Mouse (Mus musculus) fibroblast of lung, adult 2 months (primary cell): ENCODE measurements around the gene Gm21698.
"Not testable (repeated sequence)": the region's sequence is repeated elsewhere in the genome, so short reads cannot be mapped to it uniquely, and the experiment has no call there.

Experiments
- DNase-seq: peaks from one replicate; pipeline ENCODE4 v3.0.0-alpha.2; 2011; ENCODE audit warnings: low read depth

Gm21698 gene

GRCm38 (mm10) chr5:25988550-25988949 is at the start of gene Gm21698:
Gene Gm21698 (minus strand): TSS chr5:25988650.
- DNase-seq, result not testable (repeated sequence)

DNA sequence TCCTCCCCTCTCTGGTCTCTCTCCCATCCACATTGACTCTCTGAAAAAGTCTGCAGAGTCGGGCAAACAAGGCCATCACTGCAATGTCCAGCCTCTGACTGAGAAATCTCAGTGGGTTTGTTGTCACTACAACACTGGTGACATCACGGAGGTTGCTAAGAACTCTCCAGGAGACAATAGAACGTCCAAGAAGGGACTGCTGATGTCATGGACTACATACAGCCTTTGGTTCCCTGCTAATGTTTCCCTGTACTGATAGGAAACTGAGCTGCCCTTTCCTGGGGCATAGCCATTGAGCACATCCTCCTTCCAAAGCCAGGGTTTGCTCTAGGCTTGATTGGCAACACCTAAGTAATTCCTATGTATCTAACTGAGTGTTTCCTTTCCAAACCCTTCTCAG is 34.4 kb upstream of the Gm21698 start, which contains the start of gene Gm5862:
Gene Gm5862 (minus strand): TSS at position 101 of the 400 bp plus-strand sequence.
- not testable (repeated sequence) for DNase-seq

DNA sequence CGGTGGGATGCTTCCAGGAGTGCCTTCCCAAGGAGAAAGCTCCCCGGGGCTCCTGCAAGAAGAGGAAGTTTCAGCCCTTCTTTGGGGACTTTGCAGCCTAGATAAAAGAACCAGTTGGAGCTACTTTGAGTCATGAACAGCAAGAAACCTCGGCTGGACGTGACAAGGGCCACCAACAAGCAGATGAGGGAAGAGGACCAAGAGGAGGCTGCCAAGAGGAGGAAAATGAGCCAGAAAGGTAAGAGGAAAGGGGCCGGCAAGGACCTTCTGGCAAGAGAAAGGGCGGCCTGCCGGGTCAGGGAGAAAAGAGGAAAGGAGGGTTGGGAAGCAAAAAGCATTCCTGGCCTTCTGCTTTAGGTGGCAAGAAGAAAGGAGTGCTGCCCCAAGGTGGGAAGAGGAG is 19.2 kb upstream of the Gm21698 start:
- not testable (repeated sequence) for DNase-seq

- not testable (repeated sequence) for DNase-seq
Measured at GRCm38 (mm10) chr5:26006937-26007695, 18.7 kb upstream of the Gm21698 start.

DNA sequence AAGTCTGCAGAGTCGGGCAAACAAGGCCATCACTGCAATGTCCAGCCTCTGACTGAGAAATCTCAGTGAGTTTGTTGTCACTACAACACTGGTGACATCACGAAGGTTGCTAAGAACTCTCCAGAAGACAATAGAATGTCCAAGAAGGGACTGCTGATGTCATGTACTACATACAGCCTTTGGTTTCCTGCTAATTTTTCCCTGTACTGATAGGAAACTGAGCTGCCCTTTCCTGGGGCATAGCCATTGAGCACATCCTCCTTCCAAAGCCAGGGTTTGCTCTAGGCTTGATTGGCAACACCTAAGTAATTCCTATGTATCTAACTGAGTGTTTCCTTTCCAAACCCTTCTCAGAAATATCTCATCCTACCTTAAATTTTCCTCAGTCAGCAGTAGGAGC is 16.2 kb upstream of the Gm21698 start, which contains the start of gene Gm1979:
Gene Gm1979 (minus strand): TSS at position 101 of the 400 bp plus-strand sequence.
- not testable (repeated sequence) for DNase-seq

- DNase-seq, result not testable (repeated sequence)
Measured at GRCm38 (mm10) chr5:25972563-25972962, 15.9 kb downstream of the Gm21698 start, which contains the start of gene Gm21680. Gene Gm21680 (minus strand): TSS chr5:25972663.

DNA sequence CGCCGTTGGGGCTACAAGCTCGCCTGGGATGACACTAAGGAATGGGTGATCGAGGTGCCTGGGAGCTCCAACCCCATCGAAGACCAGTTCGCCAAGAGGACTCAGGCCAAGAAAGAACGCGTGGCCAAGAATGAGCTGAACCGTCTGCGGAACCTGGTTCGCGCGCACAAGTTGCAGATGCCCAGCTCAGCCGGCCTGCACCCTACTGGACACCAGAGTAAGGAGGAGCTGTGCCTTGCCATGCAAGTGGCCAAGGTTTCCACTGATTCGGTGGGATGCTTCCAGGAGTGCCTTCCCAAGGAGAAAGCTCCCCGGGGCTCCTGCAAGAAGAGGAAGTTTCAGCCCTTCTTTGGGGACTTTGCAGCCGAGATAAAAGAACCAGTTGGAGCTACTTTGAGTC is 31.4 kb downstream of the Gm21698 start:
- not testable (repeated sequence) for DNase-seq

- DNase-seq, result not testable (repeated sequence)
Measured at GRCm38 (mm10) chr5:25956611-25957010, 31.8 kb downstream of the Gm21698 start.

- DNase-seq, result not testable (repeated sequence)
Measured at GRCm38 (mm10) chr5:25954317-25954716, 34.1 kb downstream of the Gm21698 start, which contains the start of gene Gm21671. Gene Gm21671 (minus strand): TSS chr5:25954417.

- DNase-seq, result not testable (repeated sequence)
Measured at GRCm38 (mm10) chr5:25945391-25945790, 43.1 kb downstream of the Gm21698 start.

DNA sequence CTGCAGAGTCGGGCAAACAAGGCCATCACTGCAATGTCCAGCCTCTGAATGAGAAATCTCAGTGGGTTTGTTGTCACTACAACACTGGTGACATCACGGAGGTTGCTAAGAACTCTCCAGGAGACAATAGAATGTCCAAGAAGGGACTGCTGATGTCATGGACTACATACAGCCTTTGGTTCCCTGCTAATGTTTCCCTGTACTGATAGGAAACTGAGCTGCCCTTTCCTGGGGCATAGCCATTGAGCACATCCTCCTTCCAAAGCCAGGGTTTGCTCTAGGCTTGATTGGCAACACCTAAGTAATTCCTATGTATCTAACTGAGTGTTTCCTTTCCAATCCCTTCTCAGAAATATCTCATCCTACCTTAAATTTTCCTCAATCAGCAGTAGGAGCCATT is 46.2 kb downstream of the Gm21698 start, which contains the start of gene Gm21663:
Gene Gm21663 (minus strand): TSS at position 101 of the 400 bp plus-strand sequence.
- DNase-seq, result not testable (repeated sequence)
